Mouse (Mus musculus) heart, postnatal 0 days (tissue): ENCODE measurements around the gene Rtn4rl2.

Experiments
- CTCF ChIP-seq: IDR thresholded peaks from 2 replicates; pipeline ENCODE4 v1.5.1; 2016; ENCODE audit warnings: antibody characterized with exemption, control low read depth, low read depth
- EP300 ChIP-seq: IDR thresholded peaks from 2 replicates; pipeline ENCODE4 v1.6.1; 2016; ENCODE audit warnings: antibody characterized with exemption, low read depth

- no peak for TF ChIP-seq CTCF
- TF ChIP-seq EP300, result no peak
Measured at GRCm38 (mm10) chr2:84840748-84841563, 45.6 kb downstream of the Rtn4rl2 start.
